Mouse (Mus musculus) stomach, postnatal 0 days (tissue): ENCODE data around the gene Plch1.

Experiments
- CTCF ChIP-seq: IDR thresholded peaks from 2 replicates; pipeline ENCODE4 v1.5.1; 2016; ENCODE audit warnings: antibody characterized with exemption, low read depth, mild to moderate bottlenecking, moderate library complexity
- EP300 ChIP-seq: optimal IDR thresholded peaks from 2 replicates; pipeline ENCODE3; 2016; ENCODE audit warnings: antibody characterized with exemption

DNA sequence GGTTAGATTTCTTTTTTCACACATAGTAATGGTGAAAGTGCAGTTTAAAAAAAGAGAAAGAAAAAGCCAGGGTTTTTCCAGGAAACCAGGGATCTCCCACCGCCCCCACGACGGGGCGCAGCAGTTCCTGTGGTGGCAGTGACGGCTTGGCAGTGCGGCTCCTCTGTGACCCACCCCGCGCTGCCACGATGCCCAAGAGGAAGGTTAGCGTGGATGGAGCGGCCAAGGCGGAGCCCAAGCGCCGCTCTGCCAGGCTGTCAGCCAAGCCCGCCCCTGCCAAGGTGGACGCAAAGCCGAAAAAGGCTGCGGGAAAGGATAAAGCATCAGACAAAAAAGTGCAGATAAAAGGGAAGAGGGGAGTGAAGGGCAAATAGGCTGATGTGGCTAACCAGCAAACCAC is 6.0 kb upstream of the Plch1 start:
- no peak for TF ChIP-seq CTCF
- no peak for TF ChIP-seq EP300
